Mouse (Mus musculus): Measurements from ENCODE around the gene Tff2.

DNA sequence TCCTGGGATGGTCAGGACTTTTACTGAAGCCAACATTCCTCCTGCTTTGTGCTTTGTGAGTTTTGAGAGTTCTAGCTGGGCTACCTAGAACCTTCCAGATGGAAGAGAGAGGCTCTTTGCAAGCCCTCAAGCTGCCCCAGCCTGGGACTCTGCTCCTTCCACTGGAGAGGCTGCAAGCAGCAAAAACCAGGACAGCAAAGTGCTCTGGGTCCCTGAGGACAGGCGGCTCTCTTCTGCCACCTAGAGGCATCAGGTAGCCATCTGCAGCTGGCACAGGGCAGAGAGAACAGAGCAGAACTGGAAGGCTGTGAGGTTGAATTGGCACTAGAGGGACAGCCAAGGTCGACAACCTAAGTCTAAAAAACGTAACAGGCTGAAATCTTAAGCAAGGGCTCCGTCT is 43.3 kb upstream of the Tff2 start:
- TF ChIP-seq POLR2A (IDR thresholded peaks at IDR 0.05; ENCODE audit: borderline replicate concordance, control insufficient read depth, low read depth, low read length): no peak
- TF ChIP-seq CTCF (IDR thresholded peaks at IDR 0.05; ENCODE audit: control insufficient read depth, insufficient read depth, low read length): peak; percentile 93
